Mouse (Mus musculus) lung, embryonic 16.5 days (tissue): Measurements from ENCODE around the gene Helz. TPM values are rescaled to one million over a fixed set of nuclear protein-coding genes. Genes with fewer than 3 reads are reported as not detected.

Experiments
- ATAC-seq: fragments of 200-750 bp; cut with Nextera tagmentation; 2 replicates; pipeline ENCODE4 v1.8.0; 2017; ENCODE audit warnings: low read depth, mild to moderate bottlenecking, moderate library complexity
- H3K27ac ChIP-seq: fragments of 300-500 bp; sonication (generic); 2 replicates; pipeline ENCODE4 v1.5.1; 2014; ENCODE audit warnings: mild to moderate bottlenecking, control low read depth, low read length
- H3K27me3 ChIP-seq: fragments of 300-500 bp; sonication (generic); 2 replicates; pipeline ENCODE4 v1.6.1; 2014; ENCODE audit warnings: low read depth, low read length, mixed read lengths; ENCODE audit not compliant: control insufficient read depth, insufficient read depth
- H3K36me3 ChIP-seq: fragments of 300-500 bp; sonication (generic); 2 replicates; pipeline ENCODE4 v1.6.1; 2014; ENCODE audit warnings: low read length; ENCODE audit not compliant: control insufficient read depth, insufficient read depth
- H3K4me1 ChIP-seq: fragments of 300-500 bp; sonication (generic); replicated peaks from 2 replicates; pipeline ENCODE4 v1.6.1; 2014; ENCODE audit warnings: low read length, mixed read lengths; ENCODE audit not compliant: control insufficient read depth, insufficient read depth
- H3K4me2 ChIP-seq: fragments of 300-500 bp; sonication (generic); 2 replicates; pipeline ENCODE4 v1.6.1; 2014; ENCODE audit warnings: low read depth, low read length, control low read depth
- H3K4me3 ChIP-seq: fragments of 300-500 bp; sonication (generic); 2 replicates; pipeline ENCODE4 v1.5.1; 2014; ENCODE audit warnings: mild to moderate bottlenecking, low read length, control low read depth
- H3K9ac ChIP-seq: fragments of 300-500 bp; sonication (generic); 2 replicates; pipeline ENCODE4 v1.6.1; 2014; ENCODE audit warnings: low read length, control low read depth
- H3K9me3 ChIP-seq: fragments of 300-500 bp; sonication (generic); 2 replicates; pipeline ENCODE4 v1.6.1; 2016; ENCODE audit warnings: low read length; ENCODE audit not compliant: control insufficient read depth
- WGBS: fragments of 180-500 bp; shearing (Covaris S2); extraction: QIAGEN DNeasy Blood & Tissue Kit; methylation state at CpG from one replicate; pipeline ENCODE4 v1.1.7; 2014; 5-methylcytosine and 5-hydroxymethylcytosine counted together
- polyA plus RNA-seq: library from polyadenylated mRNA; unstranded; fragments of >200 nt; fragmentation: Nextera tagmentation; extraction: Ambion mirVana; gene quantifications from 2 replicates; pipeline ENCODE4 v1.2.1, GENCODE M21; 2015

Gene Helz
- polyA plus RNA-seq, 1 experiment from 2014 or later = 21.3 TPM

GRCm38 (mm10) chr11:107686290-107686689 lies 138.6 kb downstream of the Helz start:
- 82% methylated on average over 20 of the region's 20 CpGs for WGBS
- no peak for ATAC-seq
- H3K27me3 ChIP-seq = no peaks in the 10 kb centered on the region

GRCm38 (mm10) chr11:107688480-107688879 lies 140.8 kb downstream of the Helz start:
- 93% methylated on average over 10 of the region's 10 CpGs for WGBS
- Histone ChIP-seq H3K4me2 (no peak overlapping the region), H3K4me1 (no peaks in the 10 kb centered on the region), H3K9me3 (no peaks in the 10 kb centered on the region), H3K9ac (no peak overlapping the region), H3K4me3 (no peak overlapping the region), H3K27me3 (no peaks in the 10 kb centered on the region), H3K27ac (no peak overlapping the region), H3K36me3 (peaks cover 13% of the 10 kb centered on the region)
- ATAC-seq = no peak

More at GRCm38 (mm10) chr11:107686290-107686689, 138.6 kb downstream of the Helz start:
- H3K4me2 ChIP-seq = no peak overlapping the region
- H3K36me3 ChIP-seq = peaks cover 16% of the 10 kb centered on the region
- H3K27ac ChIP-seq = no peak overlapping the region
- H3K4me1 ChIP-seq = no peaks in the 10 kb centered on the region
- no peak overlapping the region for H3K9ac ChIP-seq
- H3K9me3 ChIP-seq = no peaks in the 10 kb centered on the region
- no peak overlapping the region for H3K4me3 ChIP-seq

GRCm38 (mm10) chr11:107691569-107691968 lies 143.8 kb downstream of the Helz start:
- Histone ChIP-seq H3K4me2 (no peak overlapping the region), H3K4me3 (no peak overlapping the region), H3K36me3 (peaks cover 7% of the 10 kb centered on the region), H3K4me1 (no peaks in the 10 kb centered on the region), H3K9me3 (no peaks in the 10 kb centered on the region), H3K9ac (no peak overlapping the region), H3K27ac (no peak overlapping the region), H3K27me3 (no peaks in the 10 kb centered on the region)
- WGBS = 39% methylated on average over 8 of the region's 8 CpGs
- no peak for ATAC-seq

- Histone ChIP-seq H3K27ac (no peak overlapping the region), H3K36me3 (peaks cover 3% of the 10 kb centered on the region), H3K27me3 (no peaks in the 10 kb centered on the region), H3K4me2 (no peak overlapping the region), H3K9me3 (0 out of 2 replicates have a peak, but pooled peaks cover 2% of the 10 kb centered on the region), H3K4me3 (no peak overlapping the region), H3K9ac (no peak overlapping the region), H3K4me1 (no peaks in the 10 kb centered on the region)
- no peak for ATAC-seq
- 74% methylated on average over 6 of the region's 6 CpGs for WGBS
Measured at GRCm38 (mm10) chr11:107693338-107693737, 145.6 kb downstream of the Helz start.

GRCm38 (mm10) chr11:107699967-107700366 lies 152.2 kb downstream of the Helz start:
- no peak for ATAC-seq
- Histone ChIP-seq H3K36me3 (no peaks in the 10 kb centered on the region), H3K4me1 (no peaks in the 10 kb centered on the region), H3K27ac (no peak overlapping the region), H3K4me3 (no peak overlapping the region), H3K4me2 (no peak overlapping the region), H3K27me3 (no peaks in the 10 kb centered on the region; the same call in 1 of the 2 replicates), H3K9me3 (0 out of 2 replicates have a peak, but pooled peaks cover 2% of the 10 kb centered on the region), H3K9ac (no peak overlapping the region)
- WGBS = 86% methylated on average over 4 of the region's 4 CpGs

GRCm38 (mm10) chr11:107703272-107704134 lies 155.8 kb downstream of the Helz start:
- no peaks in the 10 kb centered on the region; the same call in 1 of the 2 replicates for H3K27me3 ChIP-seq
- no peaks in the 10 kb centered on the region for H3K9me3 ChIP-seq
- H3K36me3 ChIP-seq = no peaks in the 10 kb centered on the region
- 46% methylated on average over 27 of the region's 27 CpGs for WGBS
- no peak overlapping the region for H3K27ac ChIP-seq
- no peaks in the 10 kb centered on the region for H3K4me1 ChIP-seq
- H3K4me3 ChIP-seq = no peak overlapping the region
- H3K4me2 ChIP-seq = no peak overlapping the region
- no peak for ATAC-seq
- no peak overlapping the region for H3K9ac ChIP-seq

GRCm38 (mm10) chr11:107705060-107705459 lies 157.3 kb downstream of the Helz start:
- no peaks in the 10 kb centered on the region for H3K9me3 ChIP-seq
- no peaks in the 10 kb centered on the region; the same call in 1 of the 2 replicates for H3K27me3 ChIP-seq
- no peak overlapping the region for H3K27ac ChIP-seq
- H3K4me1 ChIP-seq = no peaks in the 10 kb centered on the region
- no peak overlapping the region for H3K4me3 ChIP-seq
- 66% methylated on average over 6 of the region's 6 CpGs for WGBS
- no peak overlapping the region for H3K9ac ChIP-seq
- no peak overlapping the region for H3K4me2 ChIP-seq
- no peak; the same call in 1 of the 2 replicates for ATAC-seq
- H3K36me3 ChIP-seq = no peaks in the 10 kb centered on the region

GRCm38 (mm10) chr11:107705476-107706074 lies 157.8 kb downstream of the Helz start:
- no peaks in the 10 kb centered on the region for H3K36me3 ChIP-seq
- WGBS = 47% methylated on average over 11 of the region's 11 CpGs
- H3K9ac ChIP-seq = no peak overlapping the region
- H3K4me3 ChIP-seq = no peak overlapping the region
- H3K4me1 ChIP-seq = no peaks in the 10 kb centered on the region
- ATAC-seq = peak; percentile 86
- no peak overlapping the region for H3K4me2 ChIP-seq
- H3K27ac ChIP-seq = no peak overlapping the region
- H3K9me3 ChIP-seq = no peaks in the 10 kb centered on the region
- H3K27me3 ChIP-seq = no peaks in the 10 kb centered on the region; the same call in 1 of the 2 replicates

- no peak overlapping the region for H3K4me2 ChIP-seq
- no peak for ATAC-seq
- WGBS = 52% methylated on average over 20 of the region's 20 CpGs
- H3K4me1 ChIP-seq = no peaks in the 10 kb centered on the region
- H3K27ac ChIP-seq = no peak overlapping the region
- H3K27me3 ChIP-seq = no peaks in the 10 kb centered on the region; the same call in 1 of the 2 replicates
- H3K4me3 ChIP-seq = no peak overlapping the region
- H3K9ac ChIP-seq = no peak overlapping the region
- no peaks in the 10 kb centered on the region for H3K9me3 ChIP-seq
- H3K36me3 ChIP-seq = no peaks in the 10 kb centered on the region
Measured at GRCm38 (mm10) chr11:107707897-107708610, 160.3 kb downstream of the Helz start.
